Mouse (Mus musculus) lung, postnatal 0 days (tissue): ENCODE data around the gene 4930590J08Rik. TPM values are rescaled to one million over a fixed set of nuclear protein-coding genes. Genes with fewer than 3 reads are reported as not detected.
"Not testable (repeated sequence)": the region's sequence is repeated elsewhere in the genome, so short reads cannot be mapped to it uniquely, and the experiment has no call there.

Experiments used
- ATAC-seq: fragments of 200-750 bp; cut with Nextera tagmentation; 2 replicates; pipeline ENCODE4 v1.8.0; 2017; ENCODE audit warnings: moderate library complexity
- DNase-seq: peaks from one replicate; pipeline ENCODE4 v3.0.0-alpha.2; 2016; ENCODE audit warnings: low spot score
- H3K27ac ChIP-seq: fragments of 300-500 bp; sonication (generic); 2 replicates; pipeline ENCODE4 v1.5.1; 2014; ENCODE audit warnings: antibody characterized with exemption, mild to moderate bottlenecking, low read length, mixed read lengths
- H3K27me3 ChIP-seq: fragments of 300-500 bp; sonication (generic); replicated peaks from 2 replicates; pipeline ENCODE4 v1.6.1; 2014; ENCODE audit warnings: low read length, mixed read lengths; ENCODE audit not compliant: insufficient read depth
- H3K36me3 ChIP-seq: fragments of 300-500 bp; sonication (generic); 2 replicates; pipeline ENCODE4 v1.6.1; 2014; ENCODE audit warnings: low read length, mixed read lengths; ENCODE audit not compliant: insufficient read depth
- H3K4me1 ChIP-seq: fragments of 300-500 bp; sonication (generic); 2 replicates; pipeline ENCODE4 v1.6.1; 2014; ENCODE audit warnings: antibody characterized with exemption, low read depth, low read length, mixed read lengths; ENCODE audit not compliant: insufficient read depth
- H3K4me2 ChIP-seq: fragments of 300-500 bp; sonication (generic); replicated peaks from 2 replicates; pipeline ENCODE4 v1.6.1; 2014; ENCODE audit warnings: low read depth, mild to moderate bottlenecking, low read length, moderate library complexity, mixed read lengths
- H3K4me3 ChIP-seq: fragments of 300-500 bp; sonication (generic); 2 replicates; pipeline ENCODE4 v1.5.1; 2014; ENCODE audit warnings: low read depth, low read length
- H3K9ac ChIP-seq: fragments of 300-500 bp; sonication (generic); replicated peaks from 2 replicates; pipeline ENCODE4 v1.6.1; 2014; ENCODE audit warnings: low read depth, mild to moderate bottlenecking
- H3K9me3 ChIP-seq: fragments of 300-500 bp; sonication (generic); 2 replicates; pipeline ENCODE4 v1.6.1; 2016; ENCODE audit warnings: low read length, mixed read lengths
- CTCF ChIP-seq: IDR thresholded peaks from 2 replicates; pipeline ENCODE4 v1.5.1; 2016; ENCODE audit warnings: antibody characterized with exemption, mild to moderate bottlenecking
- EP300 ChIP-seq: IDR thresholded peaks from 2 replicates; pipeline ENCODE4 v1.6.1; 2016; ENCODE audit warnings: antibody characterized with exemption, mild to moderate bottlenecking, control low read depth
- WGBS: fragments of 180-500 bp; shearing (Covaris S2); extraction: QIAGEN DNeasy Blood & Tissue Kit; methylation state at CpG from one replicate; pipeline ENCODE4 v1.1.7; 2014; 5-methylcytosine and 5-hydroxymethylcytosine counted together
- polyA plus RNA-seq: library from polyadenylated mRNA; unstranded; fragments of >200 nt; fragmentation: Nextera tagmentation; extraction: Ambion mirVana; gene quantifications from 2 replicates; pipeline ENCODE4 v1.2.1, GENCODE M21; 2015

The 4930590J08Rik gene
- polyA plus RNA-seq = 0.19 TPM in 2 replicates

GRCm38 (mm10) chr6:91902509-91902908, at the start of gene 4930590J08Rik:
4930590J08Rik (plus strand) TSS chr6:91902809.
- WGBS = 99% methylated on average over 2 of the region's 2 CpGs
- ATAC-seq, H3K27me3 ChIP-seq, DNase-seq, H3K9me3 ChIP-seq, H3K27ac ChIP-seq, H3K9ac ChIP-seq, H3K4me2 ChIP-seq, H3K4me1 ChIP-seq, H3K4me3 ChIP-seq: not testable (repeated sequence)
- H3K36me3 ChIP-seq = peaks cover 25% of the 10 kb centered on the region

- no peaks in the 10 kb centered on the region for H3K4me1 ChIP-seq
- no peak overlapping the region for H3K4me2 ChIP-seq
- H3K9ac ChIP-seq = no peak overlapping the region
- no peaks in the 10 kb centered on the region for H3K27me3 ChIP-seq
- 56% methylated on average over 5 of the region's 5 CpGs for WGBS
- TF ChIP-seq CTCF (no peak), EP300 (no peak)
- ATAC-seq (no peak), DNase-seq (no peak)
- no peak overlapping the region for H3K27ac ChIP-seq
- H3K4me3 ChIP-seq = no peak overlapping the region
- H3K36me3 ChIP-seq = no peaks in the 10 kb centered on the region
- no peaks in the 10 kb centered on the region for H3K9me3 ChIP-seq
These were observed 44.3 kb upstream of the 4930590J08Rik start for GRCm38 (mm10) chr6:91858339-91858738.

- ATAC-seq (no peak), DNase-seq (no peak)
- no peaks in the 10 kb centered on the region for H3K4me1 ChIP-seq
- H3K4me3 ChIP-seq = no peak overlapping the region
- no peaks in the 10 kb centered on the region for H3K36me3 ChIP-seq
- no peak for TF ChIP-seq CTCF
- no peak for TF ChIP-seq EP300
- no peak overlapping the region for H3K27ac ChIP-seq
- H3K4me2 ChIP-seq = no peak overlapping the region
- no peaks in the 10 kb centered on the region for H3K27me3 ChIP-seq
- no peak overlapping the region for H3K9ac ChIP-seq
- no peaks in the 10 kb centered on the region for H3K9me3 ChIP-seq
These were observed 39.8 kb upstream of the 4930590J08Rik start for GRCm38 (mm10) chr6:91862848-91863247.

- H3K27me3 ChIP-seq = no peaks in the 10 kb centered on the region
These were observed 38.0 kb upstream of the 4930590J08Rik start for GRCm38 (mm10) chr6:91864595-91864994.

GRCm38 (mm10) chr6:91865601-91866000, 37.0 kb upstream of the 4930590J08Rik start:
- no peak for TF ChIP-seq EP300
- Histone ChIP-seq H3K4me2 (no peak overlapping the region), H3K27me3 (no peaks in the 10 kb centered on the region), H3K9me3 (no peaks in the 10 kb centered on the region), H3K4me3 (no peak overlapping the region), H3K36me3 (no peaks in the 10 kb centered on the region), H3K9ac (no peak overlapping the region), H3K4me1 (no peaks in the 10 kb centered on the region), H3K27ac (no peak overlapping the region)
- 85% methylated on average over 11 of the region's 11 CpGs for WGBS
- ATAC-seq (no peak), DNase-seq (no peak)

More at GRCm38 (mm10) chr6:91864595-91864994, 38.0 kb upstream of the 4930590J08Rik start:
- no peaks in the 10 kb centered on the region for H3K36me3 ChIP-seq
- no peak overlapping the region for H3K4me2 ChIP-seq
- TF ChIP-seq CTCF (no peak), EP300 (no peak)
- DNase-seq = no peak
- H3K4me1 ChIP-seq = no peaks in the 10 kb centered on the region
- H3K9ac ChIP-seq = no peak overlapping the region
- H3K27ac ChIP-seq = no peak overlapping the region
- H3K9me3 ChIP-seq = no peaks in the 10 kb centered on the region
- 62% methylated on average over 5 of the region's 5 CpGs for WGBS
- no peak for ATAC-seq
- H3K4me3 ChIP-seq = no peak overlapping the region

- Histone ChIP-seq H3K36me3 (no peaks in the 10 kb centered on the region), H3K9ac (no peak overlapping the region), H3K4me1 (no peaks in the 10 kb centered on the region), H3K4me3 (no peak overlapping the region), H3K4me2 (no peak overlapping the region), H3K9me3 (no peaks in the 10 kb centered on the region), H3K27me3 (no peaks in the 10 kb centered on the region), H3K27ac (no peak overlapping the region)
- DNase-seq (no peak), ATAC-seq (no peak)
- no peak for TF ChIP-seq EP300
- TF ChIP-seq CTCF = no peak
- WGBS = 90% methylated on average over 5 of the region's 5 CpGs
These were observed 34.5 kb upstream of the 4930590J08Rik start for GRCm38 (mm10) chr6:91868091-91868490.

- Histone ChIP-seq H3K4me3 (no peak overlapping the region), H3K9me3 (no peaks in the 10 kb centered on the region), H3K27ac (no peak overlapping the region), H3K4me1 (no peaks in the 10 kb centered on the region), H3K4me2 (no peak overlapping the region), H3K36me3 (no peaks in the 10 kb centered on the region), H3K9ac (no peak overlapping the region), H3K27me3 (no peaks in the 10 kb centered on the region)
- DNase-seq (no peak), ATAC-seq (no peak)
- TF ChIP-seq EP300 (no peak), CTCF (no peak)
- 50% methylated on average over 2 of the region's 2 CpGs for WGBS
These were observed 29.8 kb upstream of the 4930590J08Rik start for GRCm38 (mm10) chr6:91872781-91873180.
